Mouse (Mus musculus) gonadal fat pad, adult 2 months (tissue): Measurements from ENCODE around the gene Plk4. TPM values are rescaled to one million over a fixed set of nuclear protein-coding genes. Genes with fewer than 3 reads are reported as not detected.
A peak's percentile ranks its signal among the peaks of the same experiment; 100 is the strongest.
"Not testable (repeated sequence)": the region's sequence is repeated elsewhere in the genome, so short reads cannot be mapped to it uniquely, and the experiment has no call there.

Source experiments
- DNase-seq: peaks from one replicate; pipeline ENCODE4 v3.0.0-alpha.2; 2012; ENCODE audit warnings: low read depth
- polyA plus RNA-seq: library from polyadenylated mRNA; depleted of rRNA; stranded (reverse); fragments of >200 nt; gene quantifications from 2 replicates; pipeline ENCODE4 v1.2.3, GENCODE M21; 2012; rRNA removed

Plk4 gene
- 2.5 and 2.7 TPM in 2 replicates for polyA plus RNA-seq

DNA sequence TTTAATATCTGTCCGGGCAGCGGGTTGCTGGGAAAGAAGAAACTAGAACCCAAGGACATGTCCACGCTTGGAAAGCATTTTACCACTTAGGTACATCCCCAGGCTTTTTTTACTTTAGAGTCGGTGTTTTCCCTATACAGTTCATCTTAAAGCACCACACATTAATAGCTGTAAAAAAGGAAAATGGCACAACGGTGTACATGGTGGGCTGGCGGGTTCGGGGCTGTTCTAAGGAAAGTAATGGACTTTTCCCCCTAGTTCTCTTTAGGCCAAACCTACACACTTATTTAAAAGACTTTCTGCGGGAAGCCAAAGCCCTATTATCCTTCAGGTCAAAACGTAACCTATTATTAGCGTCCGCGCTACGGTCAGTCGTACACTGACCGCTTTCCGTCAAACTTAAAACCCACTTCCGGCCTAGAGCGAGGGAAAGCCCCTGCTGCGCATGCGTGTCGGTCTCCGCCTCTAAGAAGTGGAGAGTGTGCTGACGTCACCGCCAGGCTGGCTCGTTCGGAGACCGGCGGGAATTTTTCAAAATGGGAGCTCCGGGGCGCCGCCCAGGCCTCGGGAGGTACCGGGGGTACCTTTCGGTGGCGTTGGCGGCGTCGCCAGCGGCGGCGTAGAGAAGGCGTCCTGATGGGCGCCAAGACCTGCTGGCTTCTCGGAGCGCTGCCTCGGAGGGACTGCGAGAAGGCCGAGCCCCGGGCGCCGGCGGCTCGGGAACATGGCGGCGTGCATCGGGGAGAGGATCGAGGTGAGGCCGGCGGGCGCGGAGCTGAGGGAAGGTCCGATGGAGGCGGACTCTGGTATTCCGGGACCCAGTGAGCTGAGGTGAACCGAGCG, at the start of gene Plk4:
Gene Plk4 (plus strand): TSS at position 490 of the 843 bp plus-strand sequence.
- peak; percentile 62 for DNase-seq

DNA sequence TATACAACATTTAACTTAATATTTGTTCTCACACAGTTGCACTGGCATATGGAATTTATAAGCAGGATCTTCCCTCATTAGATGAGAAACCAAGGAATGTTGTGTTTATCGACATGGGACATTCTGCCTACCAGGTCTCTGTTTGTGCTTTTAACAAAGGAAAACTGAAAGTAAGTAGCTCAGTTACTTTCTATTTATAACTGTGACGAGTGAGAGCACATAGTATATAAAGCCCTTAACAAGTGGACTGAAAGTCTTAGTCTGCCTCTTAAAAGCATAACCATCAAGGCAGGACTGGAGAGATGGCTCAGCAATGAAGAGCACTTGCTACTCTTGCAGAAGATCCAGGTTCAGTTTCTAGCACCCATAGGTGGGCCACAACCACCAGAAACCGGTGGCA, 39.1 kb upstream of the Plk4 start:
- no peak for DNase-seq

DNA sequence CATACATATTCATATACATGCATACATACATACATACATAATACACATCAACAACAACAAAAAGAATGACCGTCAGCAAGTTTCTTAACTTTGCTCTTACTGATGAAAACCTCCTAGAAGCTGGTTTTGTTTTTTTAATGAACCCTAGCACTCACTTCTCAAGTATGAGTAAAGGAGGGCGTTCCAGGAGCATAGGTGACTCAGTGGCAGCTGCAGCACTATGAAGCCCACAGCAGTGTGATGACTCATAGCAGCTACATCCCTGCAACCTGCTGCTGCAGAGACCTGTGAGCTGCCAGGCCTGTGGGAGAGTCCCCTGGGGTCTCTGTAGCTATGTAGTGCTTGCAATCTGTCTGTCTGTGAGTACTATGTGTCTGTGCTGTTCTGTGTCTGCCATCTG, 38.5 kb upstream of the Plk4 start:
- no peak for DNase-seq

DNA sequence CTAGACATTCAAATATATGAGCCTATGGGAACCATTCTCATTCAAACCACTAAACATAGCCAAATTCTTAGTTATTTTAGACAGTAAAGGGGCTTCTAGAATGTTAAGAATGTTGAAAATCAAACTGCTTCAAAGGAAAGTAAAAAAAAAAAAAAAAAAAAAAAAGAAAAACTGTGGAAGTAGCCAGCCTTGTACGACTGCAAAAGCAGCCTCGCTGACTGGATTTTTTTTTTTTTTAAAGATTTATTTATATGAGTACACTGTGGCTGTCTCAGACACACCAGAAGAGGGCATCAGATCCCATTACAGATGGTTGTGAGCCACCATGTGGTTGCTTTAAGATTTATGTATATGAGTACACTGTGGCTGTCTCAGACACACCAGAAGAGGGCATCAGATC, 6.0 kb upstream of the Plk4 start:
- DNase-seq = no peak

DNA sequence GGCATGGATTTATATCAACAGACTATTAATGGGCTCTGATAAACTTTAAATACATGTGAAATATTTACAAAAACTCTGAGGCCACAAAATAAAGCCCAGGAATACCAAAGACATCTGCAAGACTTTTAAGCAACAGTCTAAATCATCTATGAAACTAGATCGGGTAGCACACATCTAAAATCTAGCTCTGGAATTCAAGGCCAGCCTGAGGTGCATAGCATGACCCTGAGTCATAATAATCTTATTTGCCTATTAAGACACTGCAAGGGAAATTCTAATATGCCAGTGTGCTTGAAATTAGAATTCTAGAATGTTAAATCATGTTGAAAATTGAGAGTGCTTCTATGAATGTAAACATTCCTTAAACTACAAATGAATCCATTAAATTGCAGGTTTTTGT, 1.8 kb upstream of the Plk4 start:
- no peak for DNase-seq

DNA sequence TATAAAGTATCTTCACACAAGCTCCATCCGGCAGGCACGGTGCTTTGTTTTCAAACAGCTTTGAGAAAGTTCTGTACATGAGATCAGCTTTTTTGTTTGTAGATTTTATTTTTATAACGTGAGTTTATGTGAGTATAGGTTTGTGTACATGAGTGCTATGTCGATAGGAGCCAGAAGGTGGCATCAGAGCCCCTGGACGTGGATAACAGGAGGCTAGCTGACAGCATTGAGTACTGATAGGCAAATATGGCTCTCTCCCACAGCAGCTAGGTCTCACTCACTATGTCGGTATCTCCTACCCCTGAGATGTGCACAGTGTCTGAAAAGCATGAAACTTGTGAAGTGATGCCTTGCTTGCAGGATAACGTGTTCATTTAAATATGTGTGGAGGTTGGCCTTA, 1.3 kb upstream of the Plk4 start:
- DNase-seq = no peak

DNA sequence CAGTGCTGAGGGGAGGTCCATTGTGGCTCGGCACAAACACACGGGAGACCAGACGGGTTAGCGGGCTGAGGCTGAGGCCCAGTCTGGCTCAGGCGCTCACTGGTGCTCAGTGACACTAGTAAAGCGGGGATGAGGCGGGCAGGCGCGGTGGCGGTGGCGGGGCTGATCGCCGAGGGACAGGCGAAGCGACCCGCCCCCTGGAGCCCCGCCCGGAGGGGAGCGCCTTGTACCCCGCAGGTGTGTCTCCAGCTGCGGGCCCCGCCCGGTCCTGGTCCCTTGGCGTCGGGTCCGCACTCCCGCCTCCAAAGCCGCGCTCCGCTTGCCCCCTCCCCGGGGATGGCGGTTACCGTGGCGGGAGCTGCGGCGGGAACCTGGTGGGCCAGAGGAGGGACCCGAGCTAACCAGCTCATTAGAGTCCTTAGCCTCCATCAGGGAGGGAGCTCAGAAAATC, 579 bp downstream of the Plk4 start:
- no peak for DNase-seq

DNA sequence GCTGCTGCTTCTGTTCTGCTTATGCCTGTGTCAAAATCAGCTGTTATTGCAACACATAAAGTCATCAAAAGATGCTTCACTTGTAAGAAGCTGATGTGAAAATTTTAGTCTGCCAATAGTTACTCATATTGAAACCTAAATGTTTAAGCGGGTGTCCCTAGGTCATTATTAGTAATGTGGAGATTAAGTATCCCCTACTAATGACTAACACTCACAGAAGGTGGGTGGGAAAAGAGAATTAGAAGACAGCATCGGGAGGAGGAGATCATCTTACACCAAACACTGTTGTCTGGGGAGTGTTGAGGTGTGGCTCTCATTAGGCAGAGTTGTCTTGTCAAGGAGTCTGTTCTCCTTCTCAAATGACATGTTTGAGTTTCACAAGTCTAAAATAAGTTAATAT, 7.1 kb downstream of the Plk4 start:
- no peak for DNase-seq

DNA sequence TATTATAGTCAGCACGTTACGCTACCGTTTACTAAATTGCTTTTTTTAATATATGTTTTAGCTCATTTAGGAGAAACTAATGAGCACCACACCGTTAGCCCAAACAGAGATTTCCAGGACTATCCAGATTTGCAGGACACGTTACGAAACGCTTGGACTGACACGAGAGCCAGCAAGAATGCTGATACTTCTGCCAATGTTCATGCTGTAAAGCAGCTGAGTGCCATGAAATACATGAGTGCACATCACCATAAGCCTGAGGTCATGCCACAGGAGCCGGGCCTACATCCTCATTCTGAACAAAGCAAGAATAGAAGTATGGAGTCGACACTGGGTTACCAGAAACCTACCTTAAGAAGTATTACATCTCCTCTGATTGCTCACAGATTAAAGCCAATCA, 8.9 kb downstream of the Plk4 start:
- no peak for DNase-seq

DNA sequence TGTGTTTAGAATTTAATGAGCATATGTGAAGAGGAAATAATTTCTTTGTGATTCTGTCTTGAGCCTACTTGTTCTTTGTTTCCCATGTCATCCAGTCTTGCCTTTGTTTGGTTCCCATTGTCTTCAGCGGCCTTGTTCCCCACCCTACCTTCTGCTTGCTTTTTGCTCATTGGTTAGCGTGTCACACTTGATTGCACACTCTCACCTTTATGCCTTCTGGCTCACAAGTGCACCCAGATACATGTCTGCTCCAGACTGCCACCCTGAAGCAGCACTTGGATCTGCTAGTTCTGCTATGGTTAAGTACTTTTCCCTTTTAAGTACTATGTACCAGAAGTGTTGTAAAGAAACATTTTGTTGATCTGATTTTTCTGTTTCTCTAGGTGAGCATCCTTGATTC, 10.1 kb downstream of the Plk4 start:
- no peak for DNase-seq

DNA sequence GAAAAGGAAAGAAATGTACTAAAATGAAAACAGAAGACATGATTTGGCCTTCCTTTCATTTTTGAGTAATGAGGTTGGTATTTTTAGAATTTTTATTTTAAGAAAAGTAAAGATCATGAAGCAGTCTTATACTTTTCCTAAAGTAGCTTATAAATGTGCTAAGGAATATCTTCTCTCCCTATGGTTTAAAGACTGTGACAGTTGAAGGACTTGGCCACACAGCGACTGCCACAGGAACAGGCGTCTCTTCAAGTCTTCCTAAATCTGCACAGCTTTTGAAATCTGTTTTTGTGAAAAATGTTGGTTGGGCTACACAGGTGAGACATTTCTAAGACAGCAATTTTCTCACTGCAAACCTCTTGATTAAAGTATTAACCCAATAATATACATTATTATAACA, 13.5 kb downstream of the Plk4 start:
- DNase-seq = no peak

DNA sequence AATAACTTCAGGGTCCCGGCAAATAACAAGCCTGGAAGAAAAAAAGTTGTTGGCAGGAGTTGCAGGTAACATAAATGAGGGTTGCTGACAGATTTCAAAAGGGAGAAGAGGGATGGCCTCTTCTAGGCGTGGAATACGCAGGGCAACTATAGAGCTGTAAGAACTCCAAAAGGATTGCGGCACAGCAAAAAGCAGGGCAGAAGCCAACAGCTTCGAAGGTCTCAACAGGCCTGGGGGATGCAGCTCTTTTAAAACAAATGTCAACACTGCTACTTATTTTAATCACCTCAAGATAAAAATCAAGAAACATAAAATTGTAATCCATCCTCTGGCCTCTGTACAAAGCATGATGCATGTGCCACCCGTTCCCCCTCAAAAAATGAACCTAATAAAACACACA, 45.7 kb downstream of the Plk4 start:
- DNase-seq = peak; percentile 31

DNA sequence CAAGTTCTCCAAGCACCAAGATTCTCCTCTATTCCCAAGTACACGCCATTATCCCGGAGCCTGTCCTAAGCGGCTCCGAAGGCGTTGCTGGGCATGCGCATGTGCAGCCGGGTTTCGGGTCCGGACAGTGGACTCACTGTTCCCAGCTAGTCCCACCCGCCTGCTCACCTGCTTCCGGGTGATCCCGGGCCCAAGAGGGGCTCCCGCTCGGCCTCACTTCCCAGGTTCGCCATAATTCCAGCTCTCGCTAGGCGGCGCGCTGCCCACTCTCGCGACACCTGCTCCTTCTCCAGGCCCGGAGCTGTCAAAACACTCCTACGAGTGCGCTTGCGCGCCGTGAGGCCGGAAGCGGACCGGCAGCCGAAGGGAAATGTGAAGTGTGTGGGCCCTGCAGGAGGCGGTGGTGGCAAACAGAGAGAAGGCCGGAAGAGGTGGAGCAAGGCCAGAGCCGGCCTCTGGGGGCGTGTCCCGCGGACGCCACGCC, 46.7 kb downstream of the Plk4 start, which contains the start of gene Mfsd8:
Gene Mfsd8 (minus strand): TSS at position 414 of the 484 bp plus-strand sequence.
- DNase-seq = peak; percentile 57

DNA sequence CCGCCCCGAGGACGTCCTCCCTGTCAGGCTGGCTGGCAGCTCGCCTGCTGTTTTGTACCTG, 47.0 kb downstream of the Plk4 start, which contains the start of gene Abhd18:
Gene Abhd18 (plus strand): TSS at position 14 of the 61 bp plus-strand sequence.
- DNase-seq = not testable (repeated sequence)

DNA sequence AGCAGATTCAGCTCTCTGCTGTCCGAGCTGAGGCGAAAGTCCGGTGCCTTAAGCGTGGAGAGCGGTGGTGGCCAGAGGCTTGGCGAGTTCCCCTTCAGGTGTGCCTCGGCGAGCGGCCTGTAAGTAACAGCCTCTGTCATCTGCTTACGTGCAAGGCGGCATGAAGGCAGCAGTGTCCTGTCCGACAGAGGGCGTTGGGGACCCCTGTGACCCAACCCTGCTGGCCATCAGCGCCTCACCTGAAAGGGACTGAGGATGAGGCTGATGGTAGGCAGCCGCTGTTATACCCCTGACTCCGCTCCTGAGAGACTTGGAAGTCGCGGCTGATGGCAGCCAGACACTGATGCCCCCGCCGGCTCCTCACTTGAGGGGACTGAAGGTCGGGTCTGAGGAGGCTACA, 47.2 kb downstream of the Plk4 start:
- not testable (repeated sequence) for DNase-seq

DNA sequence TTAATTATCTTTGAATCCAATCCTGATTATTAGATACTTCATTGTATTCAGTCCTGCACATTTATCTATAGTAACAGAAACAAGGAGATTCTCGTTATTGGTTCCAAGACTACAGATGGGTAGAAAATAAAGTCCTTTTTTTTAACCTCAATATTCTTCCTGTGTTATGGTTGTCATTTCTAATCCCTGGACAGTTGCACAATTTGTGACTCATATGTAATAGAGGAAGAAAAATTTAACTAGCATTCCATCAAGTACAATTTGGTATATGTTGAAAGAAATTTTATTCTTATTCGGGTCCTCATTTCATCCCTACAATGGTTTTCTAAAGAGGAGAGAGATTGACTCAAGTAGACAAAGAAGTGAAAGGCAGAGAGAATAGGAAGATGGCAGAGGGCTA, 48.1 kb downstream of the Plk4 start:
- not testable (repeated sequence) for DNase-seq

DNA sequence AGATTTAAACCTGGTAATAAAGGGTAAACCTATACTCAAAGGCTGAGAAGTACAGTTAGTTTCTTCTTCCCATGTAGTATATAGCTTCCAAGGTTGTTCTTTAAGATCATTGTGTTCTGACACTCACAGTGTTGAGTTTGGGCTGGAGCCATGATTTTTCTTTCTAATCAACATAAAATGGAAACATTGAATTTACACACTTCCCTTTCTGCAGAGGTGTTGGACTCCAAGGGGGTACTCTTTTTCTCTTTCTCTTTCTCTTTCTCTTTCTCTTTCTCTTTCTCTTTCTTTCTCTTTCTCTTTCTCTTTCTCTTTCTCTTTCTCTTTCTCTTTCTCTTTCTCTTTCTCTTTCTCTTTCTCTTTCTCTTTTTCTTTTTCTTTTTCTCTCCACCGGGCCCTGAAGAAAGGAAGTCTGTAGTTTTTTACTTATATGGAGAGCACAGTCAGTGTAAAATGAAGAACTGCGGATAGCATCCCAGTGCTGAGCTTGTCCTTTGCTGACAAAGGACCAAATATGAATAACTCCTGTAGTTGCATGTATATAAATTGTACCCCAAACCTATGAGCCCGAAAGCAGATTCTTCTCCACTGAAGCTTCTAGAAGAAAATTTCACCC, 53.4 kb downstream of the Plk4 start:
- DNase-seq = not testable (repeated sequence)

Other genes with a start within 250 kb of the Plk4 start
- 0.15 and 0.27 TPM in 2 replicates for gene Slc25a31, start 91.2 kb upstream of the Plk4 start, polyA plus RNA-seq
- gene Hspa4l, start 55.5 kb upstream of the Plk4 start, polyA plus RNA-seq = 4.5 and 6.8 TPM in 2 replicates
- 5.1 and 11.4 TPM in 2 replicates for gene Mfsd8, start 46.9 kb downstream of the Plk4 start, polyA plus RNA-seq
- 3.5 and 3.8 TPM in 2 replicates for gene Abhd18, start 47.0 kb downstream of the Plk4 start, polyA plus RNA-seq
- 0.72 and 0.77 TPM in 2 replicates for gene 1700034I23Rik, start 102.5 kb downstream of the Plk4 start, polyA plus RNA-seq
- 11.7 and 12.3 TPM in 2 replicates for gene Larp1b, start 149.8 kb downstream of the Plk4 start, polyA plus RNA-seq